Mouse (Mus musculus) erythroblast, embryonic 14.5 days (primary cell): ENCODE measurements around the gene Pard3b.

Experiments
- GATA1 ChIP-seq: IDR thresholded peaks from 2 replicates; pipeline ENCODE4 v1.6.1; 2012; ENCODE audit warnings: low read length, inconsistent platforms, mixed read lengths
- TAL1 ChIP-seq: IDR thresholded peaks from 3 replicates; pipeline ENCODE4 v1.6.1; 2012; ENCODE audit warnings: low read length, inconsistent platforms, mixed read lengths

DNA sequence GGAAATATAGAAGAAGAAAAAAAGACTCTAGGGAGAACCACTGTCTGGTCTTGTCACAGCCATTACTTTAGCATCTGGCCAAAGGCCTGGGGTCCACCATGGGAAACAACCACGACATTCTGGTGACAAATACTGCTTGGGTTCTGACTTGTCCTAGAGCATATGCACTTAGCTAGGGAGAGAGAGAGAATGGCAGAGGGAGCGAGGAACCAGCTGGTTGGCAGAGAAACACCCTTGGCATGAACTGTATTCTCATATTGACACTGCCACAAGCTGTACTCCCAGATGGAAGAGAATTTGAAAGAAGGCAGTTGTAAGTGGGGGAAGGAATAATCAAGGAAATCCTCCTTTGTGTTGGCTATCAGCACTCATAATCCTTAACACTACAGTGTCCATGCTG is 577.2 kb downstream of the Pard3b start:
- TF ChIP-seq TAL1 (no peak), GATA1 (no peak)
